Mouse (Mus musculus) olfactory bulb, adult 2 months (tissue): Measurements from ENCODE around the gene Atf2.

Experiments used
- CTCF ChIP-seq: fragments of 200-500 bp; IDR thresholded peaks from 2 replicates; pipeline ENCODE4 v1.5.1; 2012; ENCODE audit warnings: low read depth, mild to moderate bottlenecking, low read length, moderate library complexity; ENCODE audit not compliant: insufficient read depth
- POLR2A ChIP-seq: fragments of 200-500 bp; IDR thresholded peaks from 2 replicates; pipeline ENCODE4 v1.6.1; 2012; ENCODE audit warnings: mild to moderate bottlenecking, low read depth, low read length, moderate library complexity; ENCODE audit not compliant: insufficient read depth

GRCm38 (mm10) chr2:73772945-73773344 lies 119.5 kb downstream of the Atf2 start:
- TF ChIP-seq CTCF (no peak), POLR2A (no peak)
